Mouse (Mus musculus): ENCODE data around the gene Sympk.

The Sympk gene

GRCm38 (mm10) chr7:19024096-19024506 is at the start of gene Sympk:
Sympk (plus strand) TSS chr7:19024377.
- DNase-seq, result peak; percentile 97

GRCm38 (mm10) chr7:18978381-18978780 is 45.8 kb upstream of the Sympk start:
- no peak for DNase-seq

- no peak for DNase-seq
These were observed 37.7 kb upstream of the Sympk start for GRCm38 (mm10) chr7:18986503-18986902.

GRCm38 (mm10) chr7:18987100-18987499 is 37.1 kb upstream of the Sympk start, which contains the start of gene Nanos2:
Nanos2 (plus strand) TSS chr7:18987400.
- DNase-seq, result no peak

- DNase-seq, result no peak
These were observed 36.4 kb upstream of the Sympk start for GRCm38 (mm10) chr7:18987747-18988146.

GRCm38 (mm10) chr7:18988780-18989179 is 35.4 kb upstream of the Sympk start:
- DNase-seq, result no peak

GRCm38 (mm10) chr7:18989995-18990394 is 34.2 kb upstream of the Sympk start:
- no peak for DNase-seq

- peak; percentile 100 for DNase-seq
These were observed 33.4 kb upstream of the Sympk start, which contains the start of gene Mypop for GRCm38 (mm10) chr7:18990601-18991295. Mypop (plus strand) TSS chr7:18991245.

GRCm38 (mm10) chr7:18991660-18992293 is 32.4 kb upstream of the Sympk start:
- peak; percentile 41 for DNase-seq

GRCm38 (mm10) chr7:18992294-18992675 is 31.9 kb upstream of the Sympk start:
- peak; percentile 63 for DNase-seq

GRCm38 (mm10) chr7:18993036-18993435 is 31.1 kb upstream of the Sympk start:
- no peak for DNase-seq

- no peak for DNase-seq
These were observed 25.3 kb upstream of the Sympk start for GRCm38 (mm10) chr7:18998835-18999234.

- DNase-seq, result peak; percentile 41
These were observed 23.8 kb upstream of the Sympk start for GRCm38 (mm10) chr7:19000421-19000820.

- DNase-seq, result peak; percentile 89
These were observed 22.9 kb upstream of the Sympk start for GRCm38 (mm10) chr7:19001066-19001806.

- no peak for DNase-seq
These were observed 22.4 kb upstream of the Sympk start for GRCm38 (mm10) chr7:19001807-19002085.

GRCm38 (mm10) chr7:19002115-19002514 is 22.1 kb upstream of the Sympk start:
- no peak for DNase-seq

GRCm38 (mm10) chr7:19002848-19003498 is 21.2 kb upstream of the Sympk start:
- peak; percentile 84 for DNase-seq

- DNase-seq, result peak; percentile 96
These were observed 20.1 kb upstream of the Sympk start, which contains the start of gene Irf2bp1 for GRCm38 (mm10) chr7:19003902-19004630. Irf2bp1 (plus strand) TSS chr7:19004044.

- no peak for DNase-seq
These were observed 19.5 kb upstream of the Sympk start for GRCm38 (mm10) chr7:19004631-19005079.

GRCm38 (mm10) chr7:19005417-19006121 is 18.6 kb upstream of the Sympk start:
- no peak for DNase-seq

GRCm38 (mm10) chr7:19006476-19006875 is 17.7 kb upstream of the Sympk start:
- peak; percentile 91 for DNase-seq
